Mouse (Mus musculus) brown adipose tissue, adult 24 weeks (tissue): ENCODE data around the gene Dcun1d4. TPM values are rescaled to one million over a fixed set of nuclear protein-coding genes. Genes with fewer than 3 reads are reported as not detected.
A peak's percentile ranks its signal among the peaks of the same experiment; 100 is the strongest.

Experiments
- H3K27ac ChIP-seq: fragments of 200-500 bp; replicated peaks from 2 replicates; pipeline ENCODE4 v1.5.1; 2012; ENCODE audit warnings: low read depth, mild to moderate bottlenecking, low read length
- H3K4me1 ChIP-seq: fragments of 200-500 bp; 2 replicates; pipeline ENCODE4 v1.6.1; 2012; ENCODE audit warnings: low read length, mixed read lengths; ENCODE audit not compliant: control insufficient read depth, insufficient read depth, insufficient read length
- H3K4me3 ChIP-seq: fragments of 200-500 bp; 2 replicates; pipeline ENCODE4 v1.5.1; 2012; ENCODE audit warnings: low read depth, mild to moderate bottlenecking, low read length, moderate library complexity; ENCODE audit not compliant: insufficient read depth
- polyA plus RNA-seq: library from polyadenylated mRNA; stranded (reverse); fragments of >200 nt; gene quantifications from 2 replicates; pipeline ENCODE4 v1.2.4, GENCODE M21; 2012; ENCODE audit not compliant: missing spikeins, insufficient read depth, insufficient read length

The Dcun1d4 gene
- polyA plus RNA-seq, 1 experiment = 14.7 TPM

DNA sequence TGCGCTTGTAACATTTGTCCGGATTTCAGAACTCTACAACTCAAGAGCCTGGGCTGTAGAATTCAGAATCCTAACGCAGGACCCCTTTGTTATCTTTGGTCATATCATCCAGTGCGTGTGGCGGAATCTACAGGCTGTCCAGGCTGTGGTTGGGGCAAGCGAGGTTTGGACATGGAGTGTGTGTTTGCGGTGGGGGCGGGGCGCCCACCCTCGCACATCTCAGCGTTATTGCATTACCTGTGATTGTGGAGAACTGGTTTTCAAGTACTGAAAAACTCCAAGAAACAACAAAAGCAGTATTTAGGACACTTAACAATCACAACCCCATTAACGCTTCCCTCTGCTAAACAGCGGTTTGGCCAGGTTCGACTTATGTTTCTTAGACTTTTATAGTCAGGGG is 9.1 kb downstream of the Dcun1d4 start:
- Histone ChIP-seq H3K4me1 (0 out of 2 replicates have a peak, but pooled peaks cover 2% of the 10 kb centered on the region), H3K4me3 (peak overlapping the region; percentile 63), H3K27ac (peak overlapping the region; percentile 14; the same call in 1 of the 2 replicates)

DNA sequence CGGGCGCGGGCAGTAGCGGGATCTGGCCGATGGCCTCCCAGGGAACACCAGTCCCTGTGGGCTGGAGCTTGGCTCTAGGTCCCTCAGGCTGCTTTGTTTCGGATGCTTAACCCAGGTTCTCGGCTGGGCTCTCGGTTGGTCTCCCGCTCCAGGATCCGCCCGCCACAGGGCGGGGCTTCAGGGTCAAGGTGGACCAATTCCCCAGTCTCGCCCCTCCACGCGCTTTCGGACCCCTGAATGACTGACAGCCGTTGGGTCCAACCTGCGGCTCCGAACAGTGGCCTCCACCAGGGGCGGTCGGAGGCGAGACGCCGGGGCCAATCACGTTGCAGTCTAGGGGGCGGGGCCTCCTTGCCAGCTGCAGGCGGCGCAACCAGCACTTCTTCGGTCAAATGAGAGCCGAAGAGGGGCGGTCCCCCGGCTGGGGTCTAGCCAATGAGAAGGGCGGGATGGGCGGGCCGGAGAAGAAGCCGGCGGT is 9.8 kb downstream of the Dcun1d4 start:
- H3K4me3 ChIP-seq = peak overlapping the region; percentile 90
- H3K4me1 ChIP-seq = 0 out of 2 replicates have a peak, but pooled peaks cover 2% of the 10 kb centered on the region
- H3K27ac ChIP-seq = no peak overlapping the region

GRCm38 (mm10) chr5:73491074-73491836 is 10.5 kb downstream of the Dcun1d4 start:
- peak overlapping the region; percentile 90 for H3K4me3 ChIP-seq
- no peak overlapping the region for H3K27ac ChIP-seq
- H3K4me1 ChIP-seq = 0 out of 2 replicates have a peak, but pooled peaks cover 2% of the 10 kb centered on the region

- no peak overlapping the region; the same call in 1 of the 2 replicates for H3K27ac ChIP-seq
- peak overlapping the region; percentile 86 for H3K4me3 ChIP-seq
- 0 out of 2 replicates have a peak, but pooled peaks cover 2% of the 10 kb centered on the region for H3K4me1 ChIP-seq
Observed at GRCm38 (mm10) chr5:73491837-73492720, 11.3 kb downstream of the Dcun1d4 start.

DNA sequence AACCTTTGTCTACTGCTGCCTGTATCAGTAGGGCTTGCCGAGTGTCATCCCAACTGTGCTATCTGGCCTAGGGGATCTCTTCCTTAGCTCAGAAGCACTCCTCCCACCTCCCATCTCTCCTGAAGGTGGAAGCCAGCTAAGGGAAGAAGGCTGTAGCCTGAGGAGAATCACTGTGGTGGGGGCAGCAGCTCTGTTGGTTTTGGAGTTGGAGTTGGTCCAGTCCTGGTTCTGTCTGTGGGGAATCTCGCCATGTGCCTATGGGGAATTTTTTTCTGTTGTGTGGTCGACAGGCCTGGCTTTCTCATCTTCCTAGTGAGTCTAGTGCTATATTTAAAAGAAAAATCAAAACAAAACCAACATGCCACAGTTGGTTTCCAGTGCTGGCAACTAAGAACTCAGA is 16.6 kb downstream of the Dcun1d4 start:
- Histone ChIP-seq H3K27ac (no peak overlapping the region), H3K4me1 (peaks cover 12% of the 10 kb centered on the region), H3K4me3 (no peak overlapping the region)

- Histone ChIP-seq H3K4me1 (peaks cover 12% of the 10 kb centered on the region), H3K4me3 (no peak overlapping the region), H3K27ac (no peak overlapping the region)
Observed at GRCm38 (mm10) chr5:73498559-73498958, 17.8 kb downstream of the Dcun1d4 start.

- Histone ChIP-seq H3K27ac (no peak overlapping the region), H3K4me3 (no peak overlapping the region), H3K4me1 (peaks cover 12% of the 10 kb centered on the region)
Observed at GRCm38 (mm10) chr5:73500867-73501440, 20.2 kb downstream of the Dcun1d4 start.

DNA sequence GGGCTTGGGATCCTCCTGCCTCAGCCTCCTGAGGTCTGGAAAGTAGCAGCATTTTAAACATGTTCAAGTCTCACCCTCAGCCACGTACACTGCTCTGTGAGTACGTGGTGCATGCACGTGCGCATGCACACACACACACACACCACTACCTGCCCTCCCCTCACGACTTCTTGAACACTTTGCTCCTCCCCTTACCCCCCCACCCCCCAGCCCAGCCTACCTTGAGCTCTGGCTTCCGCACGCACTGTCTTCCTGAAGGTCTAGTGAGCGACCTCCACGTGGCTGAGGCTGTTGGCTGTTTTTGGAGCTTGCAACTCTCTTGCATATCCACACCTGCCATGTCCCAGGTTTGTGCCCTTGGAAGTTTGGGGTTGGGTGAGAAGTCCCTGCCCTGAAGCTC is 21.6 kb downstream of the Dcun1d4 start:
- no peak overlapping the region for H3K4me3 ChIP-seq
- H3K4me1 ChIP-seq = peaks cover 10% of the 10 kb centered on the region
- H3K27ac ChIP-seq = no peak overlapping the region

- Histone ChIP-seq H3K27ac (no peak overlapping the region), H3K4me1 (peaks cover 10% of the 10 kb centered on the region), H3K4me3 (no peak overlapping the region)
Observed at GRCm38 (mm10) chr5:73503015-73503757, 22.4 kb downstream of the Dcun1d4 start.

DNA sequence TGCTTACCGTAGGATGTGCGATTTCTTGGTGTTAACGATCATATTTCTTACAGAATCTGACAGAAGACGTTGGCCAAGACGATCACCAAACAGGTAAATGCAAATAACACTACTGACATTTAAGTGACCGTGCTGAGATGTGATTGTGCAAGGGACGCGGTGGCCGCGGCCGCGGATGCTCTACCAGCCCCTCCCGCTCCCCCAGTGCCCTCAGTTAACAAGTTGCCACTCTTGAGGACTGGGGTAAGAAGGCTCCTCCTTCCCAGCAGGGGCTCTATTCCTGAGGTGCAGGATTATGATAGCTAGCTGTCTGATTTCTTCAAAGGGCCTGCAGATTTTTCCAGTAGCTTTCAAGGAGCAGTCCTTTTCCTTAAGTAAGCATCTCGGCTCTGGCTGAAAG is 30.3 kb downstream of the Dcun1d4 start:
- no peaks in the 10 kb centered on the region; the same call in 1 of the 2 replicates for H3K4me1 ChIP-seq
- no peak overlapping the region for H3K27ac ChIP-seq
- no peak overlapping the region for H3K4me3 ChIP-seq

GRCm38 (mm10) chr5:73512241-73512640 is 31.4 kb downstream of the Dcun1d4 start:
- H3K27ac ChIP-seq = no peak overlapping the region
- H3K4me3 ChIP-seq = no peak overlapping the region
- H3K4me1 ChIP-seq = no peaks in the 10 kb centered on the region

DNA sequence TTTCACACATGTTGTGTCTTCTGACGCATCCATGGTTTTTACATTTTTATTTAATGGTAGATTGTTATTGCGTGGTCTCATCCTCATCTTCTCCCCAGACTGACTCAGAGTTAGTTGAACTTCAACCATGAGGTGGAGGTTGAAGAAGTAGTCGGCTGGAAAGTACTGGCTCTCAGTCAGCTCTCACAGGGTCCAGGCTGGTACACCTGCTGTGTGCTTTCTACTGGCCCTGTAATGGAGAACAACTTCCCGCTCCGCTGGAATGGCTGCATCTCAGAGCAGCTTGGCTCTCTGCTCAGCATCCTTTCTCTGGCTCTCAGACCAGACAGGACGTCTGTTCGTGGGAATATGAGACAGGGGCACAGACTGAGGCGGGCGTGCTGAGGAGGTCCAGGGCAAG is 31.9 kb downstream of the Dcun1d4 start:
- Histone ChIP-seq H3K4me1 (no peaks in the 10 kb centered on the region), H3K27ac (no peak overlapping the region), H3K4me3 (no peak overlapping the region)

DNA sequence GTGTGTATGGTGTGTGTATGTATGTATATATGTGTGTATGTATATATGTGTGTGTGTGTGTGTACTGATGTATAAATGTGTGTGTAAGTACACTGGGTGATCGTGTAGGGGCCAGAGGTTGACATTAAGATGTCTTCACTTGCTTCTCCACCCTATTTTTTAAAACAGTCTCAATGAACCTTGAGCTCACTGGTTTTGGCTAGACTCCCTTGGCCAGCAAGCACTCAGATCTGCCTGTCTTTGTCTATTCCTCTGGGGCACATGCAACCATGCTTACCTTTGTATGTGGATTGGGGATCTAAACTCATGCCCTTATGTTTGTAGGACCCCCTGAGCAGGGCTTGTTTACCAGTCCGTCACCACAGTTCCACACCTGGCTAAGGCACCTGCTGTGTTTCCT is 33.4 kb downstream of the Dcun1d4 start:
- Histone ChIP-seq H3K27ac (no peak overlapping the region), H3K4me1 (no peaks in the 10 kb centered on the region), H3K4me3 (no peak overlapping the region)

DNA sequence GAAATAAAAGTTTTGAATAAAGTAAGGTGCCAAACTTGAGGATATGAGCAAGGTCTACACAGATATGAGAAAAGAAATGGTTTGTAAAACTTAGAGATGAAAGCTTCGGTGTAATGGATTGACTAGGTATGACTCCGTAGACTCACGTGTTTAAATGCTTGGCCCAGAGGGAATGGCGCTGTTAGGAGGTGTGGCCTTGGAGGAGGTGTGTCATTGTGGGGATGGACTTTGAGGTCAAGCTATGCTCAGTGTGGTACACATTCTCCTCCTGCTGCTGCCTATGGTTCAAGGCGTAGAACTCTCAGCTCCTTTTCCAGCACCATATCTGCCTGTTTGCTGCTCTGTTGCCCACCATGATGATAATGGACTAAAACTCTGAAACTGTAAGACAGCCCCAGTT is 36.5 kb downstream of the Dcun1d4 start:
- Histone ChIP-seq H3K27ac (no peak overlapping the region), H3K4me3 (no peak overlapping the region), H3K4me1 (no peaks in the 10 kb centered on the region)
